Mouse (Mus musculus): ENCODE data around the gene Spocd1. TPM values are rescaled to one million over a fixed set of nuclear protein-coding genes. Genes with fewer than 3 reads are reported as not detected.

Spocd1 gene
- total RNA-seq (2023) = not detected

DNA sequence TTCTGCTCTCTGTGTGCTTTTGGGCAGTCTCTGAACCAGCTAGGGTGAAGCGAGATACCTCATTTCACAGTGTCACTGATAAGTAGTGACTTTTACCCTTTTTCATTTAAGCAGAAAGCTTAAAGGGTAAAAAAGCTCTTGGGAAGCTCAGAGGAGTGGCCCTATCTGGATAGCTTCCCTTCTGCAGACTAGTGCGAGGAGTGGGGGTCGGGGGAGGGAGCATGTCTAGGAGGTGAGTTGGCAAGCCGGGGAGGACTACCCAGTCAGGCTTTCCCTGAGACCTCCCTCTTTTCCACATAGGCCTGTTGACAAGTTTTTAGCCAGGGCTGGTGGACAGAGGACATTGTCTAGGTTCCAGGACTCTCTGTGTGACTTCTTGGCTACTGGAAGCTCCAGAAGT is at the start of gene Spocd1:
Gene Spocd1, plus strand, starts transcription at position 301 of the 400 bp plus-strand sequence.

DNA sequence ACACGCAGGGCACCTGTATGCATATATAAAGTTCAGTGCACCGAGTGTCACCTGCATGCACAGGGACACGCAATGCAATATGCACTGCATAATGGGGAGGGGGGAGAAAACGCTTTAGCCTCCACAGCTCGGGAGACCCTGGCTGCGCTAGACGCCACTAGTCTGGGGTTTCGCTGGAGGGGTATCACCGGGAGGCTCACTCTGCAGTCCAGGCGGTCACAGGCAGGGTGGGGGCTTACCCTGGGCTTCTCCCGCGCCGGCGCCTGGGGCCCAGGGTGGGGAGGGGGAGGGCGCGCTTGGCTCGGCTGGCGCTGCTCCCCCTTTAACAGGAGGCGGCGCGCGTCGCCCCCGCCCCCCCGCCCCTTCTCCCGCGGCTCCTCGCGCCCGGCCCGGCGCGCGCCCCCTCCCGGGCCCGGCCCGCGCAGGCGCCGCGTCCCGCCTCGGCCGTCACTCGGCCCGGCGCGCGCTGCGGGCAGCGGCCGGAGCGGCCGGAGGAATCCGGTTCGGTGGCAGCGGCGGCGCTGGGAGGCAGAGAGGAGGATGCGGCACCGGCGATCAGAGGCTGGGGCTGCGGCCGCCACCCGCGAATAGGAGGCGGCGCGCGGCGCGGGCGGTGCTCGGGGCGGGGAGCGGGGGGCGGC is 55.5 kb downstream of the Spocd1 start, which contains the start of gene Adgrb2:
Gene Adgrb2, plus strand, starts transcription at position 450 of the 641 bp plus-strand sequence.

Other genes with a start within 250 kb of the Spocd1 start
- 13.5 TPM for gene Tmem39b, start 232.4 kb upstream of the Spocd1 start, total RNA-seq (2023)
- gene Khdrbs1, start 186.9 kb upstream of the Spocd1 start, total RNA-seq (2023) = 132 TPM
- gene Ptp4a2, start 118.0 kb upstream of the Spocd1 start, total RNA-seq (2023) = 328 TPM
- 0.27 TPM for gene Adgrb2, start 55.6 kb downstream of the Spocd1 start, total RNA-seq (2023)
- gene Col16a1, start 118.6 kb downstream of the Spocd1 start, total RNA-seq (2023) = 1.7 TPM
- 27.2 TPM for gene Pef1, start 173.3 kb downstream of the Spocd1 start, total RNA-seq (2023)
- not detected for gene Hcrtr1, start 210.1 kb downstream of the Spocd1 start, total RNA-seq (2023)
- gene Tinagl1, start 245.9 kb downstream of the Spocd1 start, total RNA-seq (2023) = 0.98 TPM

Data from CD4-positive naive resting alpha-beta T cell, adult 57 days (primary cell).